Mouse (Mus musculus) lung, adult 2 months (tissue): ENCODE measurements around the gene Gm20388.

ENCODE experiments used
- CTCF ChIP-seq: fragments of 200-500 bp; IDR thresholded peaks from 2 replicates; pipeline ENCODE4 v1.5.1; 2011; ENCODE audit warnings: mild to moderate bottlenecking, low read length, control low read depth; ENCODE audit not compliant: insufficient read depth
- POLR2A ChIP-seq: fragments of 200-500 bp; IDR thresholded peaks from 2 replicates; pipeline ENCODE4 v1.6.1; 2011; ENCODE audit warnings: low read depth, mild to moderate bottlenecking, control low read depth, low read length, borderline replicate concordance; ENCODE audit errors: extremely low read depth

GRCm38 (mm10) chr8:124239350-124239749 is 4328.7 kb downstream of the Gm20388 start:
- no peak for TF ChIP-seq POLR2A
- no peak for TF ChIP-seq CTCF
